Mouse (Mus musculus) urinary bladder, postnatal 4 days (tissue): ENCODE measurements around the gene D030056L22Rik.

ENCODE experiments used
- DNase-seq, 2 experiments: peaks; one replicate each; pipeline ENCODE4 v3.0.0; 2021 to 2022; ENCODE audit warnings: low spot score in 2 of 2

Gene D030056L22Rik

GRCm38 (mm10) chr19:18731077-18731476, 18.1 kb downstream of the D030056L22Rik start:
- no peak for DNase-seq

- no peak for DNase-seq
Measured at GRCm38 (mm10) chr19:18735901-18736300, 22.9 kb downstream of the D030056L22Rik start.

GRCm38 (mm10) chr19:18739146-18739545, 26.2 kb downstream of the D030056L22Rik start:
- DNase-seq, result no peak

GRCm38 (mm10) chr19:18743946-18744345, 31.0 kb downstream of the D030056L22Rik start:
- DNase-seq, result no peak

- no peak for DNase-seq
Measured at GRCm38 (mm10) chr19:18746576-18747340, 33.8 kb downstream of the D030056L22Rik start.

GRCm38 (mm10) chr19:18747379-18747778, 34.4 kb downstream of the D030056L22Rik start:
- no peak for DNase-seq

- no peak for DNase-seq
Measured at GRCm38 (mm10) chr19:18749598-18750339, 36.8 kb downstream of the D030056L22Rik start, which contains the start of gene Trpm6. TSS of gene Trpm6 (plus strand) at chr19:18749983.

GRCm38 (mm10) chr19:18757191-18757590, 44.2 kb downstream of the D030056L22Rik start:
- DNase-seq, result no peak

GRCm38 (mm10) chr19:18757706-18758105, 44.7 kb downstream of the D030056L22Rik start:
- DNase-seq, result no peak

- no peak for DNase-seq
Measured at GRCm38 (mm10) chr19:18758269-18758668, 45.3 kb downstream of the D030056L22Rik start.

- no peak for DNase-seq
Measured at GRCm38 (mm10) chr19:18758916-18759315, 45.9 kb downstream of the D030056L22Rik start.

- DNase-seq, result no peak
Measured at GRCm38 (mm10) chr19:18766399-18766798, 53.4 kb downstream of the D030056L22Rik start.
